Mouse (Mus musculus) c-Kit-negative CD71-positive TER-119-positive erythroid progenitor cells, embryonic 14.5 days (primary cell): Measurements from ENCODE around the gene Defb3.
"Not testable (repeated sequence)": the region's sequence is repeated elsewhere in the genome, so short reads cannot be mapped to it uniquely, and the experiment has no call there.

Experiments
- DNase-seq: peaks from one replicate; pipeline ENCODE4 v3.0.0-alpha.2; 2013; ENCODE audit warnings: low read depth, low spot score

Defb3 gene

GRCm38 (mm10) chr8:19293060-19293459 lies at the start of gene Defb3:
Defb3 (plus strand) TSS chr8:19293360.
- not testable (repeated sequence) for DNase-seq

DNA sequence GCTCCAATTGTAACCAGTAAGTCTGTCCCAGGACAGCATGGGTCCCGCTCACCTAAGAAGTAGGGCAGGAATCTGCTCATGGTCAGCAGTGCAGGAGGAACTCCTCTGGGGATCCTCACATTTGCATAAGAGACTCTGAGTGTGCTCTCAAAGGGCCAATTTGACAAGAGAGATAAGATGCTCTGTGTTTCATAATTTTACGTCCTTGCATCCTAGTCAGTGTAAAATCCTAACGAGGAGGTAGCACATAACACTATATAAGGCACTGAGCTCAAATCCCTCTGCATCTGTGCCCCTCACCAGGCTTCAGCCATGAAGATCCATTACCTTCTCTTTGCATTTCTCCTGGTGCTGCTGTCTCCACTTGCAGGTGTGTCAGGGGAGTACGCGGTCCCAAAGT lies 45.9 kb upstream of the Defb3 start, which contains the start of gene Defb5:
TSS of gene Defb5 (plus strand) at position 301 of the 400 bp plus-strand sequence.
- DNase-seq: no peak

GRCm38 (mm10) chr8:19258136-19258535 lies 35.0 kb upstream of the Defb3 start:
- no peak for DNase-seq

- DNase-seq: no peak
Measured at GRCm38 (mm10) chr8:19259667-19260066, 33.5 kb upstream of the Defb3 start.

GRCm38 (mm10) chr8:19298361-19298760 lies 5.2 kb downstream of the Defb3 start:
- not testable (repeated sequence) for DNase-seq

DNA sequence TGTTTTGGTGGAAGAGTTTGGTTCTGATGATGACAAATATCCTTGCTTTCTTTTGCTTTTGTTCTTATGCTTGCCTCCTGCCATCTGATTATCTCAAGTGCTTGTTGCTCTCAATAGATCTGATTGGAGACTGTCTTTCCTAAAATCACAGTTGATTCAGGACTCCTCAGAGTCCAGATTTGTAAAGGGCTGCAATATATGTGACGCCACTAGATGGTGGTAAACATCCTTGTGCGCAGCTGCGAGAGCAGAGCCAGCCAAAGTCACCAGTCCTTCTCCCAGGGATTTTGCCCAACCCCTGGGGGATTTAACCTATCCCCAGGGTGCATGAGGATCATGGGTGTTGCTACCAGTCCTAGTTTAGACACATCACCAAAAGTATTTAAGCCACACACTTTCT lies 38.7 kb downstream of the Defb3 start:
- no peak for DNase-seq
